Mouse (Mus musculus) embryonic facial prominence, embryonic 12.5 days (tissue): ENCODE measurements at regions not wholly inside any gene's neighbourhood (a gene's known extent, or its start where the extent isn't known, plus 50 kb on each side); places are given as distances from the start of the nearest gene placed in this dataset.

Experiments
- ATAC-seq: fragments of 200-750 bp; cut with Nextera tagmentation; 2 replicates; pipeline ENCODE4 v1.8.0; 2017; ENCODE audit not compliant: insufficient number of reproducible peaks, insufficient read depth, low FRiP score, low TSS enrichment
- H3K27ac ChIP-seq: fragments of 300-500 bp; sonication (generic); 2 replicates; pipeline ENCODE4 v1.5.1; 2016; ENCODE audit warnings: mild to moderate bottlenecking
- H3K27me3 ChIP-seq: fragments of 300-500 bp; sonication (generic); 2 replicates; pipeline ENCODE4 v1.6.1; 2016; ENCODE audit warnings: mild to moderate bottlenecking, moderate library complexity
- H3K36me3 ChIP-seq: fragments of 300-500 bp; sonication (generic); 2 replicates; pipeline ENCODE4 v1.6.1; 2016; ENCODE audit warnings: mild to moderate bottlenecking
- H3K4me1 ChIP-seq: fragments of 300-500 bp; sonication (generic); 2 replicates; pipeline ENCODE4 v1.6.1; 2016
- H3K4me2 ChIP-seq: fragments of 300-500 bp; sonication (generic); replicated peaks from 2 replicates; pipeline ENCODE4 v1.6.1; 2016; ENCODE audit warnings: mild to moderate bottlenecking, moderate library complexity
- H3K4me3 ChIP-seq: fragments of 300-500 bp; sonication (generic); 2 replicates; pipeline ENCODE4 v1.5.1; 2016; ENCODE audit warnings: mild to moderate bottlenecking
- H3K9ac ChIP-seq: fragments of 300-500 bp; sonication (generic); 2 replicates; pipeline ENCODE4 v1.6.1; 2016; ENCODE audit warnings: mild to moderate bottlenecking, moderate library complexity
- H3K9me3 ChIP-seq: fragments of 300-500 bp; sonication (generic); 2 replicates; pipeline ENCODE4 v1.6.1; 2016; ENCODE audit warnings: mild to moderate bottlenecking, moderate library complexity
- WGBS: fragments of 180-500 bp; shearing (Covaris S2); methylation state at CpG from one replicate; pipeline ENCODE4 v1.1.7; 2016; 5-methylcytosine and 5-hydroxymethylcytosine counted together

GRCm38 (mm10) chr2:147789268-147789667, 257.5 kb downstream of the Foxa2 start:
- 15% methylated on average over 3 of the region's 3 CpGs for WGBS
- no peak overlapping the region for H3K9ac ChIP-seq
- no peak for ATAC-seq

GRCm38 (mm10) chr2:147788001-147788400, 258.8 kb downstream of the Foxa2 start:
- Histone ChIP-seq H3K4me1 (no peaks in the 10 kb centered on the region), H3K4me3 (no peak overlapping the region), H3K36me3 (no peaks in the 10 kb centered on the region), H3K4me2 (no peak overlapping the region), H3K9ac (no peak overlapping the region), H3K9me3 (no peaks in the 10 kb centered on the region), H3K27ac (no peak overlapping the region), H3K27me3 (peaks cover 2% of the 10 kb centered on the region; the same call in 1 of the 2 replicates)
- WGBS, result 66% methylated on average over 3 of the region's 3 CpGs
- no peak for ATAC-seq

More at GRCm38 (mm10) chr2:147789268-147789667, 257.5 kb downstream of the Foxa2 start:
- no peaks in the 10 kb centered on the region for H3K9me3 ChIP-seq
- no peak overlapping the region for H3K27ac ChIP-seq
- H3K4me2 ChIP-seq, result no peak overlapping the region
- peaks cover 2% of the 10 kb centered on the region; the same call in 1 of the 2 replicates for H3K27me3 ChIP-seq
- no peak overlapping the region for H3K4me3 ChIP-seq
- H3K36me3 ChIP-seq, result no peaks in the 10 kb centered on the region
- no peaks in the 10 kb centered on the region for H3K4me1 ChIP-seq

- no peak overlapping the region for H3K4me3 ChIP-seq
- H3K4me1 ChIP-seq, result no peaks in the 10 kb centered on the region
- H3K9ac ChIP-seq, result no peak overlapping the region
- H3K9me3 ChIP-seq, result no peaks in the 10 kb centered on the region
- ATAC-seq, result no peak
- WGBS, result 77% methylated on average over 2 of the region's 2 CpGs
- no peaks in the 10 kb centered on the region; the same call in 1 of the 2 replicates for H3K27me3 ChIP-seq
- H3K4me2 ChIP-seq, result no peak overlapping the region
- H3K36me3 ChIP-seq, result no peaks in the 10 kb centered on the region
- no peak overlapping the region for H3K27ac ChIP-seq
Measured at GRCm38 (mm10) chr2:147782496-147782895, 264.3 kb downstream of the Foxa2 start.

GRCm38 (mm10) chr2:147776316-147776715, 270.5 kb downstream of the Foxa2 start:
- Histone ChIP-seq H3K27ac (no peak overlapping the region), H3K9ac (no peak overlapping the region), H3K27me3 (no peaks in the 10 kb centered on the region), H3K4me2 (no peak overlapping the region), H3K9me3 (no peaks in the 10 kb centered on the region), H3K4me3 (no peak overlapping the region), H3K36me3 (no peaks in the 10 kb centered on the region), H3K4me1 (no peaks in the 10 kb centered on the region)
- ATAC-seq, result no peak
- WGBS, result 46% methylated on average over 2 of the region's 2 CpGs

GRCm38 (mm10) chr2:147772579-147772978, 274.2 kb downstream of the Foxa2 start:
- Histone ChIP-seq H3K4me1 (no peaks in the 10 kb centered on the region), H3K27me3 (no peaks in the 10 kb centered on the region), H3K27ac (no peak overlapping the region), H3K9me3 (no peaks in the 10 kb centered on the region), H3K4me2 (no peak overlapping the region), H3K4me3 (no peak overlapping the region), H3K36me3 (no peaks in the 10 kb centered on the region), H3K9ac (no peak overlapping the region)
- ATAC-seq, result no peak
- WGBS, result 50% methylated on average over 1 of the region's 1 CpGs

GRCm38 (mm10) chr2:147753089-147753488, 293.7 kb downstream of the Foxa2 start:
- no peaks in the 10 kb centered on the region for H3K4me1 ChIP-seq
- no peaks in the 10 kb centered on the region for H3K9me3 ChIP-seq
- H3K27ac ChIP-seq, result no peak overlapping the region
- H3K4me3 ChIP-seq, result no peak overlapping the region
- WGBS, result 75% methylated on average over 2 of the region's 2 CpGs
- H3K27me3 ChIP-seq, result no peaks in the 10 kb centered on the region
- ATAC-seq, result no peak
- no peak overlapping the region for H3K9ac ChIP-seq
- no peaks in the 10 kb centered on the region for H3K36me3 ChIP-seq
- no peak overlapping the region for H3K4me2 ChIP-seq

- Histone ChIP-seq H3K4me3 (no peak overlapping the region), H3K36me3 (no peaks in the 10 kb centered on the region), H3K4me1 (no peaks in the 10 kb centered on the region), H3K4me2 (no peak overlapping the region), H3K27ac (no peak overlapping the region), H3K9me3 (no peaks in the 10 kb centered on the region), H3K27me3 (no peaks in the 10 kb centered on the region), H3K9ac (no peak overlapping the region)
- no peak for ATAC-seq
- WGBS, result 92% methylated on average over 3 of the region's 3 CpGs
Measured at GRCm38 (mm10) chr2:147751831-147752230, 294.9 kb downstream of the Foxa2 start.

GRCm38 (mm10) chr2:147748006-147748405, 298.8 kb downstream of the Foxa2 start:
- H3K9me3 ChIP-seq, result no peaks in the 10 kb centered on the region
- no peak for ATAC-seq

GRCm38 (mm10) chr2:147743908-147744307, 302.9 kb downstream of the Foxa2 start:
- WGBS, result 81% methylated on average over 2 of the region's 2 CpGs
- no peaks in the 10 kb centered on the region for H3K36me3 ChIP-seq
- no peaks in the 10 kb centered on the region for H3K9me3 ChIP-seq
- no peak overlapping the region for H3K9ac ChIP-seq
- no peak overlapping the region for H3K4me3 ChIP-seq
- no peak overlapping the region for H3K27ac ChIP-seq
- H3K4me2 ChIP-seq, result no peak overlapping the region
- no peak for ATAC-seq
- H3K27me3 ChIP-seq, result no peaks in the 10 kb centered on the region
- H3K4me1 ChIP-seq, result no peaks in the 10 kb centered on the region

More at GRCm38 (mm10) chr2:147748006-147748405, 298.8 kb downstream of the Foxa2 start:
- no peak overlapping the region for H3K9ac ChIP-seq
- 48% methylated on average over 4 of the region's 4 CpGs for WGBS
- H3K27ac ChIP-seq, result no peak overlapping the region
- no peaks in the 10 kb centered on the region for H3K27me3 ChIP-seq
- no peak overlapping the region for H3K4me3 ChIP-seq
- H3K4me1 ChIP-seq, result no peaks in the 10 kb centered on the region
- H3K4me2 ChIP-seq, result no peak overlapping the region
- no peaks in the 10 kb centered on the region for H3K36me3 ChIP-seq

- Histone ChIP-seq H3K9ac (no peak overlapping the region), H3K4me2 (no peak overlapping the region), H3K9me3 (no peaks in the 10 kb centered on the region), H3K4me3 (no peak overlapping the region), H3K4me1 (no peaks in the 10 kb centered on the region), H3K27ac (no peak overlapping the region), H3K27me3 (no peaks in the 10 kb centered on the region), H3K36me3 (no peaks in the 10 kb centered on the region)
- no peak for ATAC-seq
- WGBS, result 38% methylated on average over 10 of the region's 10 CpGs
Measured at GRCm38 (mm10) chr2:147738307-147738872, 308.4 kb downstream of the Foxa2 start.

- no peak overlapping the region for H3K27ac ChIP-seq
- no peaks in the 10 kb centered on the region for H3K9me3 ChIP-seq
- no peak for ATAC-seq
- H3K36me3 ChIP-seq, result no peaks in the 10 kb centered on the region
- no peaks in the 10 kb centered on the region for H3K4me1 ChIP-seq
- whole genome bisulfite sequencing, result 72% methylated on average over 4 of the region's 4 CpGs
- no peak overlapping the region for H3K4me3 ChIP-seq
- H3K4me2 ChIP-seq, result no peak overlapping the region
- no peaks in the 10 kb centered on the region for H3K27me3 ChIP-seq
- H3K9ac ChIP-seq, result no peak overlapping the region
Measured at GRCm38 (mm10) chr2:147727396-147727795, 319.4 kb downstream of the Foxa2 start.

GRCm38 (mm10) chr2:147718936-147719335, 327.8 kb downstream of the Foxa2 start:
- Histone ChIP-seq H3K4me2 (no peak overlapping the region), H3K27ac (no peak overlapping the region), H3K27me3 (no peaks in the 10 kb centered on the region), H3K9me3 (no peaks in the 10 kb centered on the region), H3K4me3 (no peak overlapping the region), H3K4me1 (no peaks in the 10 kb centered on the region), H3K9ac (no peak overlapping the region), H3K36me3 (no peaks in the 10 kb centered on the region)
- WGBS, result 83% methylated on average over 3 of the region's 3 CpGs
- ATAC-seq, result no peak
